Comparison of ENCODE assay signal across 10 mouse cellular contexts in genomic region chr16:8667261-8667660, GRCm38 (mm10). TPM values are rescaled to one million over a fixed set of nuclear protein-coding genes. Genes with fewer than 3 reads are reported as not detected.
DNase-seq lines count a peak whose midpoint lies in the region; ATAC-seq and TF ChIP-seq lines count a peak whose summit lies in the region.
"Had no signal": no experiment of that assay in that cellular context is flagged by ENCODE, and none has a peak within 500 bp of the region (broad histone marks: within the 10 kb centered on the region; RNA-seq: fewer than 3 reads in every experiment).

No protein-coding gene starts in this region.

- no peak for TF ChIP-seq CTCF in small intestine, adult 2 months (IDR thresholded peaks at IDR 0.05; ENCODE audit: extremely low read depth, insufficient read length, insufficient replicate concordance, low read depth, low read length)

- no peak overlapping the region for H3K27ac ChIP-seq in forebrain, embryonic 12.5 days
- no peak overlapping the region for H3K27ac ChIP-seq in forebrain, embryonic 11.5 days (ENCODE audit: low read depth, low read length)
- H3K27ac ChIP-seq in neural tube, embryonic 12.5 days: no peak overlapping the region
- H3K27ac ChIP-seq in neural tube, embryonic 15.5 days (replicated peaks): no peak overlapping the region
- H3K27ac ChIP-seq in liver, embryonic 13.5 days: peak overlapping the region; percentile 47
- H3K27ac ChIP-seq in small intestine, adult 2 months (ENCODE audit: insufficient read depth, low read depth, low read length): peak overlapping the region; percentile 12; the same call in 1 of the 2 replicates
- H3K27ac ChIP-seq: limb, embryonic 13.5 days had no signal

- H3K27me3 ChIP-seq in forebrain, embryonic 12.5 days: no peaks in the 10 kb centered on the region
- no peaks in the 10 kb centered on the region for H3K27me3 ChIP-seq in forebrain, embryonic 11.5 days (ENCODE audit: control insufficient read depth, insufficient read depth, low read length)
- H3K27me3 ChIP-seq in neural tube, embryonic 12.5 days (replicated peaks): no peaks in the 10 kb centered on the region
- no peaks in the 10 kb centered on the region for H3K27me3 ChIP-seq in neural tube, embryonic 15.5 days (replicated peaks)
- H3K27me3 ChIP-seq in liver, embryonic 13.5 days: no peaks in the 10 kb centered on the region
- H3K27me3 ChIP-seq in small intestine, adult 2 months (ENCODE audit: control insufficient read depth, insufficient read depth, low read length): no peaks in the 10 kb centered on the region
- H3K27me3 ChIP-seq: limb, embryonic 13.5 days had no signal

- no peak for TF ChIP-seq POLR2A in small intestine, adult 2 months (IDR thresholded peaks at IDR 0.05; ENCODE audit: low read depth, low read length)

- peaks cover 24% of the 10 kb centered on the region for H3K36me3 ChIP-seq in forebrain, embryonic 12.5 days (replicated peaks)
- no peaks in the 10 kb centered on the region for H3K36me3 ChIP-seq in forebrain, embryonic 11.5 days (ENCODE audit: control insufficient read depth, insufficient read depth, low read length)
- peaks cover 35% of the 10 kb centered on the region for H3K36me3 ChIP-seq in neural tube, embryonic 12.5 days
- peaks cover 6% of the 10 kb centered on the region for H3K36me3 ChIP-seq in neural tube, embryonic 15.5 days
- peaks cover 67% of the 10 kb centered on the region for H3K36me3 ChIP-seq in liver, embryonic 13.5 days
- peaks cover 12% of the 10 kb centered on the region for H3K36me3 ChIP-seq in small intestine, adult 2 months (ENCODE audit: control insufficient read depth, insufficient read depth, low read length)

- H3K4me2 ChIP-seq in forebrain, embryonic 12.5 days: peak overlapping the region; percentile 6; the same call in 1 of the 2 replicates
- no peak overlapping the region for H3K4me2 ChIP-seq in forebrain, embryonic 11.5 days (ENCODE audit: low read depth, low read length, severe bottlenecking)
- H3K4me2 ChIP-seq in neural tube, embryonic 12.5 days (replicated peaks): peak overlapping the region; percentile 21
- no peak overlapping the region; the same call in 1 of the 2 replicates for H3K4me2 ChIP-seq in neural tube, embryonic 15.5 days
- H3K4me2 ChIP-seq in liver, embryonic 13.5 days: peak overlapping the region; percentile 29
- H3K4me2 ChIP-seq: limb, embryonic 13.5 days had no signal

- H3K4me1 ChIP-seq in forebrain, embryonic 12.5 days: peaks cover 64% of the 10 kb centered on the region
- peaks cover 11% of the 10 kb centered on the region for H3K4me1 ChIP-seq in forebrain, embryonic 11.5 days (replicated peaks; ENCODE audit: control insufficient read depth, insufficient read depth, low read length)
- peaks cover 73% of the 10 kb centered on the region for H3K4me1 ChIP-seq in neural tube, embryonic 12.5 days
- peaks cover 85% of the 10 kb centered on the region for H3K4me1 ChIP-seq in neural tube, embryonic 15.5 days
- H3K4me1 ChIP-seq in liver, embryonic 13.5 days (replicated peaks): peaks cover 80% of the 10 kb centered on the region
- H3K4me1 ChIP-seq in small intestine, adult 2 months (ENCODE audit: control insufficient read depth, insufficient read depth, insufficient read length, low read length): peaks cover 24% of the 10 kb centered on the region

- WGBS in forebrain, embryonic 12.5 days: 86% methylated on average over 7 of the region's 7 CpGs
- 89% methylated on average over 7 of the region's 7 CpGs for WGBS in forebrain, embryonic 11.5 days
- WGBS in neural tube, embryonic 12.5 days: 85% methylated on average over 7 of the region's 7 CpGs
- WGBS in neural tube, embryonic 15.5 days: 84% methylated on average over 7 of the region's 7 CpGs
- WGBS in liver, embryonic 13.5 days (ENCODE audit: insufficient replicate concordance): 52% methylated on average over 7 of the region's 7 CpGs
- 52% methylated on average over 7 of the region's 7 CpGs for WGBS in small intestine, adult 2 months

- no peaks in the 10 kb centered on the region for H3K9me3 ChIP-seq in forebrain, embryonic 12.5 days
- no peaks in the 10 kb centered on the region for H3K9me3 ChIP-seq in forebrain, embryonic 11.5 days (ENCODE audit: control insufficient read depth, low read length)
- H3K9me3 ChIP-seq in neural tube, embryonic 12.5 days: no peaks in the 10 kb centered on the region
- no peaks in the 10 kb centered on the region for H3K9me3 ChIP-seq in neural tube, embryonic 15.5 days (replicated peaks)
- H3K9me3 ChIP-seq in liver, embryonic 13.5 days (replicated peaks): no peaks in the 10 kb centered on the region
- H3K9me3 ChIP-seq: limb, embryonic 13.5 days had no signal

- no peak overlapping the region for H3K9ac ChIP-seq in forebrain, embryonic 12.5 days
- no peak overlapping the region for H3K9ac ChIP-seq in forebrain, embryonic 11.5 days (ENCODE audit: low read length)
- peak overlapping the region; percentile 33; the same call in 1 of the 2 replicates for H3K9ac ChIP-seq in neural tube, embryonic 12.5 days
- H3K9ac ChIP-seq in neural tube, embryonic 15.5 days (replicated peaks): no peak overlapping the region
- H3K9ac ChIP-seq in liver, embryonic 13.5 days: peak overlapping the region; percentile 52; the same call in 1 of the 2 replicates

- ATAC-seq in forebrain, embryonic 12.5 days (ENCODE audit: low FRiP score): no peak
- ATAC-seq in forebrain, embryonic 11.5 days (replicated peaks; ENCODE audit: low FRiP score): no peak
- no peak for ATAC-seq in neural tube, embryonic 12.5 days (ENCODE audit: low FRiP score, low read depth)
- no peak for ATAC-seq in neural tube, embryonic 15.5 days (ENCODE audit: low FRiP score)
- no peak for ATAC-seq in liver, embryonic 13.5 days (ENCODE audit: low read depth)

- no peak overlapping the region for H3K4me3 ChIP-seq in forebrain, embryonic 12.5 days (replicated peaks)
- H3K4me3 ChIP-seq in forebrain, embryonic 11.5 days (ENCODE audit: low read depth, low read length): no peak overlapping the region
- no peak overlapping the region for H3K4me3 ChIP-seq in neural tube, embryonic 12.5 days
- no peak overlapping the region for H3K4me3 ChIP-seq in neural tube, embryonic 15.5 days (replicated peaks)
- H3K4me3 ChIP-seq in liver, embryonic 13.5 days (replicated peaks): no peak overlapping the region
- no peak overlapping the region for H3K4me3 ChIP-seq in small intestine, adult 2 months (ENCODE audit: low read depth, low read length)
- H3K4me3 ChIP-seq: limb, embryonic 13.5 days had no signal

- no peak for DNase-seq in forebrain, embryonic 11.5 days (ENCODE audit: low spot score)
- no peak for DNase-seq in liver, embryonic 13.5 days
- DNase-seq in cerebellum, adult 9-10 months: no peak
- DNase-seq in right cerebral cortex, adult 18-20 months: no peak
- DNase-seq: right cerebral cortex, postnatal 4 days had no signal

RNA-seq across cellular contexts. Expression of gene Carhsp1, which starts 4.7 kb away (rescaled TPM):
- 191 and 210 TPM in 2 replicates for polyA plus RNA-seq in forebrain, embryonic 12.5 days (2016; fragmentation: Nextera tagmentation; extraction: Ambion mirVana)
- polyA plus RNA-seq in forebrain, embryonic 11.5 days (2014; fragmentation: Nextera tagmentation; extraction: Ambion mirVana): 55.9 and 62.2 TPM in 2 replicates
- 254 and 261 TPM in 2 replicates for polyA plus RNA-seq in neural tube, embryonic 12.5 days (2016; fragmentation: Nextera tagmentation; extraction: Ambion mirVana)
- polyA plus RNA-seq in neural tube, embryonic 15.5 days (2015; fragmentation: Nextera tagmentation; extraction: Ambion mirVana): 141 and 152 TPM in 2 replicates
- 62.4 and 67.1 TPM in 2 replicates for polyA plus RNA-seq in liver, embryonic 13.5 days (2015; fragmentation: Nextera tagmentation; extraction: Ambion mirVana)
- 31.8 and 61.6 TPM in 2 replicates for polyA plus RNA-seq in small intestine, adult 2 months (2012; rRNA removed)

RNA-seq across cellular contexts. Expression of gene Gm5767, which starts 13.3 kb away (rescaled TPM):
- not detected in 2 replicates for polyA plus RNA-seq in forebrain, embryonic 12.5 days (2016; fragmentation: Nextera tagmentation; extraction: Ambion mirVana)
- not detected in 2 replicates for polyA plus RNA-seq in forebrain, embryonic 11.5 days (2014; fragmentation: Nextera tagmentation; extraction: Ambion mirVana)
- polyA plus RNA-seq in neural tube, embryonic 12.5 days (2016; fragmentation: Nextera tagmentation; extraction: Ambion mirVana): not detected in 2 replicates
- polyA plus RNA-seq in neural tube, embryonic 15.5 days (2015; fragmentation: Nextera tagmentation; extraction: Ambion mirVana): not detected in 2 replicates
- not detected in 2 replicates for polyA plus RNA-seq in liver, embryonic 13.5 days (2015; fragmentation: Nextera tagmentation; extraction: Ambion mirVana)
- 0.42 TPM in 1 of 2 replicates, not detected in the other for polyA plus RNA-seq in small intestine, adult 2 months (2012; rRNA removed)
- polyA plus RNA-seq: limb, embryonic 13.5 days had no signal

RNA-seq across cellular contexts. Expression of gene Tmem186, which starts 29.7 kb away (rescaled TPM):
- 24.3 and 25.4 TPM in 2 replicates for polyA plus RNA-seq in forebrain, embryonic 12.5 days (2016; fragmentation: Nextera tagmentation; extraction: Ambion mirVana)
- polyA plus RNA-seq in forebrain, embryonic 11.5 days (2014; fragmentation: Nextera tagmentation; extraction: Ambion mirVana): 19.9 and 20.8 TPM in 2 replicates
- polyA plus RNA-seq in neural tube, embryonic 12.5 days (2016; fragmentation: Nextera tagmentation; extraction: Ambion mirVana): 22.7 and 24.2 TPM in 2 replicates
- 20.0 and 22.0 TPM in 2 replicates for polyA plus RNA-seq in neural tube, embryonic 15.5 days (2015; fragmentation: Nextera tagmentation; extraction: Ambion mirVana)
- polyA plus RNA-seq in liver, embryonic 13.5 days (2015; fragmentation: Nextera tagmentation; extraction: Ambion mirVana): 11.2 and 11.8 TPM in 2 replicates
- polyA plus RNA-seq in small intestine, adult 2 months (2012; rRNA removed): 6.2 and 8.6 TPM in 2 replicates

RNA-seq across cellular contexts. Expression of gene Pmm2, which starts 29.8 kb away (rescaled TPM):
- polyA plus RNA-seq in forebrain, embryonic 12.5 days (2016; fragmentation: Nextera tagmentation; extraction: Ambion mirVana): 46.7 and 54.1 TPM in 2 replicates
- 43.8 and 44.8 TPM in 2 replicates for polyA plus RNA-seq in forebrain, embryonic 11.5 days (2014; fragmentation: Nextera tagmentation; extraction: Ambion mirVana)
- polyA plus RNA-seq in neural tube, embryonic 12.5 days (2016; fragmentation: Nextera tagmentation; extraction: Ambion mirVana): 47.3 and 49.3 TPM in 2 replicates
- polyA plus RNA-seq in neural tube, embryonic 15.5 days (2015; fragmentation: Nextera tagmentation; extraction: Ambion mirVana): 38.2 and 44.6 TPM in 2 replicates
- 37.0 and 38.5 TPM in 2 replicates for polyA plus RNA-seq in liver, embryonic 13.5 days (2015; fragmentation: Nextera tagmentation; extraction: Ambion mirVana)
- 116 and 240 TPM in 2 replicates for polyA plus RNA-seq in small intestine, adult 2 months (2012; rRNA removed)

Comparison
In these comparisons a context has a peak if more than half of its experiments do, and no peak if none do; other contexts are left out.
1. H3K4me2 ChIP-seq: peak in forebrain, embryonic 12.5 days (single experiment), neural tube, embryonic 12.5 days (single experiment) and liver, embryonic 13.5 days (single experiment); none in forebrain, embryonic 11.5 days (single experiment) and neural tube, embryonic 15.5 days (single experiment).
2. H3K9ac ChIP-seq: peak in neural tube, embryonic 12.5 days (single experiment) and liver, embryonic 13.5 days (single experiment); none in forebrain, embryonic 12.5 days (single experiment), forebrain, embryonic 11.5 days (single experiment) and neural tube, embryonic 15.5 days (single experiment).
3. H3K27ac ChIP-seq: peak in liver, embryonic 13.5 days (single experiment) and small intestine, adult 2 months (single experiment); none in forebrain, embryonic 12.5 days (single experiment), forebrain, embryonic 11.5 days (single experiment), neural tube, embryonic 12.5 days (single experiment) and neural tube, embryonic 15.5 days (single experiment).